Mouse (Mus musculus): ENCODE results near the gene Rfx1.
A peak's percentile ranks its signal among the peaks of the same experiment; 100 is the strongest.

Gene Rfx1

GRCm38 (mm10) chr8:84096061-84096460 is 29.4 kb downstream of the Rfx1 start:
- DNase-seq = no peak

GRCm38 (mm10) chr8:84098376-84098775 is 31.7 kb downstream of the Rfx1 start:
- DNase-seq = no peak

GRCm38 (mm10) chr8:84101476-84102270 is 35.0 kb downstream of the Rfx1 start:
- no peak for DNase-seq

- DNase-seq = no peak
Measured at GRCm38 (mm10) chr8:84103601-84104000, 37.0 kb downstream of the Rfx1 start.

GRCm38 (mm10) chr8:84104221-84104620 is 37.6 kb downstream of the Rfx1 start:
- DNase-seq = peak; percentile 83

GRCm38 (mm10) chr8:84104697-84105609 is 38.3 kb downstream of the Rfx1 start, which contains the start of gene Dcaf15:
Dcaf15 (minus strand) TSS chr8:84104768.
- peak; percentile 98 for DNase-seq

GRCm38 (mm10) chr8:84105676-84106075 is 39.0 kb downstream of the Rfx1 start:
- DNase-seq = no peak

- DNase-seq = no peak
Measured at GRCm38 (mm10) chr8:84106216-84107040, 39.8 kb downstream of the Rfx1 start.

GRCm38 (mm10) chr8:84115646-84116045 is 49.0 kb downstream of the Rfx1 start:
- DNase-seq = no peak

GRCm38 (mm10) chr8:84122151-84122550 is 55.5 kb downstream of the Rfx1 start:
- no peak for DNase-seq

GRCm38 (mm10) chr8:84125656-84126055 is 59.0 kb downstream of the Rfx1 start, which contains the start of gene Podnl1:
Podnl1 (plus strand) TSS chr8:84125989.
- DNase-seq = no peak

GRCm38 (mm10) chr8:84126742-84127141 is 60.1 kb downstream of the Rfx1 start:
- DNase-seq = no peak

- DNase-seq = no peak
Measured at GRCm38 (mm10) chr8:84127202-84127901, 60.7 kb downstream of the Rfx1 start.

GRCm38 (mm10) chr8:84128277-84128676 is 61.6 kb downstream of the Rfx1 start:
- DNase-seq = no peak

GRCm38 (mm10) chr8:84130806-84131205 is 64.2 kb downstream of the Rfx1 start:
- no peak for DNase-seq

GRCm38 (mm10) chr8:84132225-84132624 is 65.6 kb downstream of the Rfx1 start:
- DNase-seq = no peak

- no peak for DNase-seq
Measured at GRCm38 (mm10) chr8:84137848-84138247, 71.2 kb downstream of the Rfx1 start.

GRCm38 (mm10) chr8:84140838-84141237 is 74.2 kb downstream of the Rfx1 start:
- DNase-seq = no peak

- no peak for DNase-seq
Measured at GRCm38 (mm10) chr8:84144636-84145245, 78.1 kb downstream of the Rfx1 start.

Data from liver (tissue).